Mouse (Mus musculus) adrenal gland, postnatal 25 days (tissue): ENCODE measurements around the gene Rcc1l. TPM values are rescaled to one million over a fixed set of nuclear protein-coding genes. Genes with fewer than 3 reads are reported as not detected.

Experiments used
- DNase-seq: peaks from one replicate; pipeline ENCODE4 v3.0.0; 2021; ENCODE audit warnings: mixed read lengths
- total RNA-seq: library from RNA; stranded (reverse); gene quantifications from 2 replicates; pipeline ENCODE4 v1.2.3, GENCODE M21; 2021

The Rcc1l gene
- total RNA-seq, 1 experiment from 2014 or later, result 29.6 TPM

GRCm38 (mm10) chr5:134115639-134116259 is 60.8 kb downstream of the Rcc1l start:
- DNase-seq, result no peak

- DNase-seq, result no peak
These were observed 61.6 kb downstream of the Rcc1l start for GRCm38 (mm10) chr5:134114981-134115380.

GRCm38 (mm10) chr5:134105829-134106228 is 70.7 kb downstream of the Rcc1l start:
- DNase-seq, result no peak

- DNase-seq, result no peak
These were observed 73.9 kb downstream of the Rcc1l start for GRCm38 (mm10) chr5:134102720-134103119.

- DNase-seq, result no peak
These were observed 74.7 kb downstream of the Rcc1l start for GRCm38 (mm10) chr5:134101883-134102282.

- DNase-seq, result no peak
These were observed 75.3 kb downstream of the Rcc1l start for GRCm38 (mm10) chr5:134101322-134101721.

- peak; percentile 5 for DNase-seq
These were observed 76.3 kb downstream of the Rcc1l start for GRCm38 (mm10) chr5:134100232-134100771.

- DNase-seq, result peak; percentile 95
These were observed 76.9 kb downstream of the Rcc1l start, which contains the start of gene Castor2 for GRCm38 (mm10) chr5:134099496-134100211. Castor2 (plus strand) TSS chr5:134099711.

- DNase-seq, result peak; percentile 28
These were observed 77.6 kb downstream of the Rcc1l start for GRCm38 (mm10) chr5:134098976-134099375.

- DNase-seq, result no peak
These were observed 78.2 kb downstream of the Rcc1l start for GRCm38 (mm10) chr5:134098341-134098902.

Other genes starting within 250 kb of the Rcc1l start
- gene Castor2, start 77.1 kb downstream of the Rcc1l start, total RNA-seq, result 12.7 and 12.9 TPM in 2 replicates
- 10.4 and 13.7 TPM in 2 replicates for gene Gtf2ird2, start 7.2 kb upstream of the Rcc1l start, total RNA-seq
- 3.9 TPM in 2 replicates for gene Ncf1, start 52.9 kb upstream of the Rcc1l start, total RNA-seq
- 236 and 293 TPM in 2 replicates for gene Gtf2i, start 138.0 kb upstream of the Rcc1l start, total RNA-seq